Mouse (Mus musculus) kidney, adult 18-20 months (tissue): ENCODE data around the gene Eif1b.

Source experiments
- DNase-seq: peaks from one replicate; pipeline ENCODE4 v3.0.0; 2021

Eif1b gene

DNA sequence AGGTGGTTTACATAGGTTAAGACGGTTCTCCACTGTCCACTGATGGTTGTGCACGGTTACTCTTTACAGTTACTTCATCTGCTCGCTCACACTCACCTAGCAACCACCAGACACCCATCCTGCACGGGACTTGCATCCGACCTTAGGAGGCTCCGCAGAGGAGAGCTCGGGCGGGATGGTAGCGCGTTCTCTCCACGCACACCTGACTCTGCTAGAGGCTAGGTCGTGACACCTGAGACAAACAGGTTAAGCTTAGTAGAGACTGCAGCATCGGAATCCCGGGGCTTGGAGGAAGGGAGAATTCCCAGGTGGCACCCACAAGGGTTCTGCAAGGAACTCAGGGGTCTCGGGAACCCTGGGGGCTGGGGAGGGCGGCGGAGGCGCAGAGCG lies at the start of gene Eif1b:
Eif1b (plus strand) TSS at position 223 of the 390 bp plus-strand sequence.
- no peak for DNase-seq

DNA sequence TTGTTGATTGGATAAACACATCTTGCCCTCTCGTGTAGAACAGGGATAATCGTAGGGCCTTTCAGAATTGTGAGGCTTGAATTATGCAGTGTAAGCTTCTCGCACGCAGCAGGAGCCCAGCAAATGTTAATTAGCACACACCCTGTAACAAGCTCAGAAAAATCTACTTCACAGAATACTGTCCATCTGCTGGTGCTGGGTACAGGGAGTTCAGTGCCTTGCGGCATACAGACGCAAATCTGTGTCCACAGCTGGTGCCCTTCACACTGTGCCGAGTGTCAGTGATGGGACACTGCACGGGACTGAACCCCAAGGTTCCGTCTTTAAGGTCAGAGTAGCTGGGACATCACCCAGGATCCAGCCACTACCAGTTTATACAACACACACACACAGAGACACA lies 47.4 kb upstream of the Eif1b start:
- DNase-seq = no peak

DNA sequence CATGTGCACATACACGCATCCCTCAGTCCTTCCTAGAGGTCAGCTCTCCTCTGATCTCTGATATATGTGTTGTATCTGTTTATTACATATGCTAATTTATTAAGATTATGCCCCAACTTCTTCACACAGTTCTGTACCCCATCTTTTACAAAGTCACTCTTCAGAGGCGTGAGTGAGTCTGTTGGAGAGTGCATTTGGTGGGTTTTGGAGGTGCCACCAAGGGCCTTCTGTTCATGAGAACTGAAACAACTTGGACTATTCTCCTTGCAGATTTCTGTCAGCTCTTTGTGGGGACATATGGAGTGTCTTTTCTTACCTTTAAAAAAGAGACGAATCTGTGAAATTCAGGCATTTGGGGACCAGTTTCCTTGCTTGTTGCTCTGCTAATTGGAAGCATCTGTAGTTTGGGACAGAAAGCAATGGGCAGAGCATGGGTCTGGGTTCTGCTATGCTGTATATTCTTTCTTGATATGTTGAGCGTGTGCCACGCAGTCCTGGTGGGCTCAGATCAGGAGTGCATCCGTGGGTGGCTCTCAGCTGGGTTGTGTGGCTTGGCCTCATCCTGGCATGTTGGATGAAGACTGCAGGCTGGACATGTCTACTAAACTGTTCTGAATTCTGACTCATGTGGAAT lies 42.2 kb upstream of the Eif1b start:
- no peak for DNase-seq

DNA sequence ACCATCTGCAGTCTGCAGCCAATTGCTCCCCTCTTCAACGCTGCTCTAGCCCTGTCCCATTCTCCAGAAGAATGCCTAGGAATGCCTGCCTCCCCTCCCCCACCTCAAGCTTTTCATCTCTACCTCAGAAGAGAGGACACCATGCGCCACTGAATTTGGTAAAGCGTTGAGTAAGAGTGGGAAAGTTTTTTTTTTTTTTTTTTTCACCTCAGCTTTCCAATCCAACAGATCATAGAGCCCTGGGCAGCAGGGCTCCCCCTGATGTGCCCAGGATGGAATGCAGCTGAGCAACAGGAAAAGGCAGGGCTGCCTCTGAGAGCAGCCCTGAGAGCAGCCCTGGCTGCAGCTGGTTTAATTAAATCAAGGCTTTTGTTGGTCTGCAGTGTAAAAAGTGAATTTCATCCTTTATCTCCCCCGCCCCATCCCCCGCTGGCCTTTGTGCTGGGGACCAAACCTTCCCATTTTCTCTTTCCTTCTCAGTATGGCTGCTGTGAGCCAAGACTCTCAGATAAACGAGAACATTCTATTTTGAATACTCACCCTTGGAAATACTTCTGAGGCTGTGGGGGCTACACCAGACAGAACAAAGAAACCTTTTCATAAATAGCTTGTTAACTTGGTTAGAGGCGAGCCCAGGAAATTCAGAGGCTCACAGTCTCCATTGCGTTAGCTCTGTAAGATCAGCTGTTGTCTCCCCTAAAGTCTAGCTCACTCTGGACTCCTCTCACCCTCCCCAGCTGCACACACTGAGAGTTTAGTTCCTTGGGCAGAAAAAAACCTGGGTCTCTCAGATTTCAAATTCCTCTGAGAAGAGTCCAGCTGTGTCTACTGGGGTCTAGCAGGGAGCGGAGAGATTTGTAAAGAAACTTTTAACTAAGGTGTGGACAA lies 36.0 kb upstream of the Eif1b start:
- no peak for DNase-seq

DNA sequence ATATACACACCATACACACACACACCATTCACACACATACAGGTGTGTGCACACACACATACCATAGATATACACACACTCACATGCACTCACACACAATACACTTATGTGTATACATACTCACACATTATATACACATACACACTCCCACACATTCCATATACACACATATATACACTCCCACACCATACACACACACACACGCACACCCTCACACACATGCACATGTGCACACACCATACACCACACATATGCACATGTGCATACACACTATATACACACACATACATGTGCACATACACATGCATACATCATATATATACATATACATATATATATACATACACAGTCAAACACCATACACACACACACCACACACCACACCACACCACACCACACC lies 21.6 kb upstream of the Eif1b start:
- DNase-seq = no peak

DNA sequence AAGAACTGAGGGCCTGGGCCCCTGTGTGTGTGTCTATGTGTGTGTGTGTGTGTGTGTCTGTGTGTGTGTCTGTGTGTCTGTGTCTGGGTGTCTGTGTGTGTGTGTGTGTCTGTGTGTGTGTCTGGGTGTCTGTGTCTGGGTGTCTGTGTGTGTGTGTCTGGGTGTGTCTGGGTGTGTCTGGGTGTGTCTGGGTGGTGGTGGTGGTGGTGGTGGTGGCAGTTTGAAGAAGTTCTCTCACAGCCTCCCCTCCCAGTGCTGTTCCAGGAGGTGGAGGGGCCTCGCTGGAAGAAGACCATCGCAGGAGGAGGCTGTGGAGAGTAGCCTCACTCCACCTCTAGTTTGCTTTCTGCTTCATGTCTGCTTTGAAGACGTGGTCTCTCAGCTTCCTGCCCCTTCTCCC lies 10.4 kb upstream of the Eif1b start:
- DNase-seq = no peak

DNA sequence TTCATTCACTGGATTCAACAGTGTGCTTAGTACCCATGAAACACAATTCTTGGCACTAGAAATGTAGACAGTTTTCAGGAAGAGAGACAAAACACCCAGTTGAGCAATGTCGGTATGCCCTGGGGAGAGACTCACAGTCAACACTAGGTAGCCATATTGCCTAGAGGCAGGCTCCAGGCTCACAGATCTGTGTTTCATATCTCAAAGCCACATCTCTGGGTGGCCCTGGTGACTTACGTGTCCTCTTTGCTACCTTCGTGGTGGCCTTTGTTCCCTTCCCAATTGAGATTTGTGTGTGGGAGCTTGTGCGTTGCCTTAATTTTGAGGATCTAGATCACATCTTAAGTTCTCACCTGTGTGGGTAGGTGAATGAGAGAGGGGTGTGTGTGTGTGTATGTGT lies 9.7 kb upstream of the Eif1b start:
- no peak for DNase-seq

DNA sequence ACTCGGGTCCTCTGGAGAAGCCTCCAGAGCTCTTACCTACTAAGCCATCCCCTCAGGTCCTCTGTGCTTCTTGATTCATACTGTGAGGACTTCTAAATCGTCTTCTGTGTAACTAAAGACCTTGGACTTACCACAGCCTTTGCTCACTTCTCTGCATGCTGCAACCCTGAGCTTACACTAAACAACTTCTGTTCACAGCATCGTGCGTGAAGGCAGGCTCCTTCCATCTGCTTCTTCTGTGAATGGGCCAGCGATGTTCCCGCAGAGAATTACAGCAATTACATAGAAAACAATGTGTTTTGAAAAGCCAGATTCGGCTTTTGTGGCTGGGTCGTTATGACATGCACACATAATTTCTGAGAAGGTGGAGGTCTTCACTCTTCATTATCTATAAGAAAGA lies 8.9 kb upstream of the Eif1b start:
- no peak for DNase-seq

DNA sequence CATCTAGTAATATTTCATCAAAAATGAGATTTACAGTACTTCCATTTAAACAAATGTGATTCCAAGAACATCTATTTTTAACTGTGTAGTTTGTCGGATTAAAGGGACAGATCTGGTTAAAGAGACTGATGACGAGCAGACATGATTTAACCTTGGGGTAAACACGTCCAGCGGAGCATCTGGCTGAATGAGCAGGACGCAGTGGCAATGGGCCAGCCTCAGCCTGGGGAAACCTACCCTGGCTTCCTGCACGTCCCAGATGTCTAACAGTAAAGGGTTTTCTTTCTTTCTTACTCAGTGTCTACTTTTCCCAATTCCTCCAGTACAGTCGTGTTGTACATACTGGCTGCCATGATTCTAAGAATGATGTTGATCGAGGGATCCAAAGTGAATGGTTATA lies 5.0 kb upstream of the Eif1b start:
- DNase-seq = no peak

DNA sequence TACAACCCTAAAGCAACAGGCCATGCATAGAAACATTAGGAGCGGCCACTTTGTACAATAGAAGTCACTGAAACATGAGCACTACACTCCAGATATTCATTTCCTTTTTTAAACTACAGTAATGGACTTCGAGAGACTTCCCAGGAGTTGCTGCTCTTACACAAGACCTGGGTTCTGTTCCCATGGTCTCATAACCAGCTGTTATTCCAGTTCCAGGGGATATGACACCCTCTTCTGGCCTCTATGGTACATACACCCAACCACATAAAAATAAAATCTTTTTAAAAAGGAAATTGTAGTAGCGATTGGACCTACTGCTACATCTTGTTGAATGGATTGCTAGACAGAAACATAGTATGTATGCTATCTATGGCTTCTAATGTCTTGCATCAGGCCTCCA lies 523 bp upstream of the Eif1b start:
- no peak for DNase-seq

DNA sequence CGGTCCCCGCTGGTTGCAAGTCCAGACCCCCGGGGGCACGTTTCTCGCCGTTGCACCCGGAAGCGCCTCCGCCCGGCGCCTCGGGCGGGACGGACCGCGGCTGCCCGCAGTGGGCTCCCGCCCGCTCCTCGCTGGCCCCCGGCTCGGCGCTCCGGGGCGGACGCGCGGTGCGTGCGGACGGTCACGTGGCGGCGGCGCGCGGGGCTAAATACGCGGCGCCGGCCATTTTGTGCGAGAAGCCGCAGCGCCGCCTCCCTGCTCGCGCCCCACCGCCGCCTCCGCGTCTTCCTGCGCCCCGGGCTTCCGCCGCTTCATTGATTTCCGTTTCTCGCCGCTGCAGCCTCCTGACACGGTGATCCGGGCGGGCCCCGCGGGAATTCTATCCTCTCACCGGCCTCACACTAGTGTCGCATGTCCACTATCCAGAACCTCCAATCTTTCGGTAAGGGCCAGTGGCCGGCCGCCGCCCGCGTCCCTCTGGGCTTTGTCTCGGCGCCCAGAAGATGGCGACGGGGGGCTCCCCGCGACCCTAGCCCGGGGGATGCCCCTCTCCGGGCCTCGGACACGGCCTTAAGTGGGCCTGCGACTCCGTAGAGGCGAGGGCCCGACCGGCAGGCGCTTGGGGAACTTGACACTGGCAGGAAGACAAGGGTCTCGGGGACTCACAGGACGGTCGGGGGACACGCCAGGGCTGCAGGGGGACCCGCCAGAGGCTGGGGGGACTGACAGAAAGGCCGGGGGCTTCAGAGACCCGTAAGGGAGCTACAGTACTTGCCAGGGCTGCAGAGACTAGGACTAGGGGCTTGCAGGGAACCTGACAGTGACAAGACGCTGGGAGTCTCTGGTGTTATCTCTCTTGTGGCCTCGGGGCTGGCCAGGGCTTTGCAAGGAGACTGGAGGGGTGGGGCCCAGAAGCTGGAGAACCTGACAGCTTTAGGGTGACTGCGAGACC lies 644 bp downstream of the Eif1b start:
- DNase-seq = peak; percentile 82

DNA sequence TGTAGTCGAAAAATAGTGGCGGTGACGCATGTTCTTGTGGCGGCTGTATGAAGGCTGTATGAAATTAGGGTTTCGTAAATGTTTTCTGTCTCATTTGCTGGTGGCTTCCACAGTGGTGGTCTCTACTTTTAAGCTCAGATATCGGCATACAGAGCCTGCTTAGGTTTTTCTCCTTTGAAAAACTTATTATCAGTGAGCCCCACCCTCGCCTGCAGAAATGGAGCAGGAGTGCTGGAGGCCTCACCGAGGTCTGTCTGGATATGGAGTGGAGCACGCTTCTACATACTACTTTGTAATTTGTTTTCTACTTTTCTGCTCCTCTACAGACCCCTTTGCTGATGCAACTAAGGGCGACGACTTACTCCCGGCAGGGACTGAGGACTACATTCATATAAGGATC lies 1.7 kb downstream of the Eif1b start:
- DNase-seq = no peak

DNA sequence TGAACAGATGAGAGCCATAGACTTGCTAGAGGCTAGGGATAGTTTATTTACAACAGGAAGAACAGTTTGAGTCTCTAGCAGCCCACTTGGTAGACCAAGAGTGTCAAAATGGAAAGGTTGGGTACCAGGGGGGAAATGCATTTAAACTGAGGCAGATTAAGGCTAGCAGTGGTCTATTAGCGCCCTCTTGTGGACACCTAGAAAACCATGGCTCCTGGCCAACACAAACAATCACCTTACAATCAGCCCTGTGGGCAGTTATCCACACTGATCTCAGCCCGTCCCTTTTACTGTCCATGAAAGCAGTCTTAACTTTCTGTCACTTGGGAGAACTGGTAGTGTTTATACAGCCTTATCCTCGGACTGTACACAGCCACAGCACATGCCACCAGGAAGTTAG lies 4.7 kb downstream of the Eif1b start:
- peak; percentile 74 for DNase-seq

DNA sequence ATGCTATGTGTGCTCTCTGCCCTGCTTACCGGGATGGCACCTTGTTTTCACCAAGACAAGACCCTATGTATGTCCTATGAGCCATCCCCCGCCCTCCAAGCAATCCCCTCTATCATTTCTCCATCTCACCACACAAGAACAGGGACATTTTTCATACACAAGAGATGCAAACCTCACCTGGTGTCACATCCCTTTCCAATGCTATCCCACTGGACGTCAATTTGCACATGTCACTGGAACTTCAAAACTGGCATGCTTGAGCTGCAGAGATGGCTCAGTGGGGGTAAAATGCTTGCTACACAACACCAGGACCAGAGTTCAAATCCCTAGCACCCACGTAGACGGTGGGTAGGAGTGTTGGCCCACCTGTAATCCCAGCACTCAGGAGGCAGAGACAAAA lies 6.0 kb downstream of the Eif1b start:
- no peak for DNase-seq

DNA sequence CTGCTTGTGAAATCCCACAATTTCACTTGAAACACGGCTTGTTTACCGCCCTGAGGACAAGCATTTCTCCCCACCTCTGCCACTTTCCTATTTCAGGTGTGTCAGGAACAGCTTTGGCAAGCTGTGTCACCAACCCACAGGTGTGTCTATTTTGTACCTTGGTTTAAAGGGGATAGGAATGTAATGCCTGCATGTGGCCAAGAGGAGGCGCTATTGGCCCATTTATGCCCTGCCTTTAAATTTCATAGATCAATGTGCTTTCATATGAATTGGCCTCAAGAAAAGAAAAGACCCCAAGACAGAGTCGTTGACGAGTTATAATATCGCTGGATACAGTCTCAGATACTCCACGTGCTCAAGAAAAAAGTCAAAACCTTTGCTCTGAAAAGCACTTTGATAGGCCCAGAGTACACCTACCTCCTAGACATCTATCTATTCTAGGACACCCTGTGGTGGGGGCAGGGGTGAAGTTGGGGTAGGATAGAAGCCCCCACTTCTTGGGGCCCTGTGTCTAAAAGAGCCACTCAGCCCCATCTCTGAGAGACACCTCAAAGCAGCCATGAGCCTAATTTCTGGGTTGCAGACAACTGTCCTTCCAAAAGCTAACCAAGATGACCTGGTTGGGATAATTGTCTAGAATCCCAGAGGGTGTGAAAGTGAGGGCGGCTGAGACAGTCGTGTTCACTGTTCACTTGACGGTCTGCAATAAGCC lies 9.3 kb downstream of the Eif1b start:
- no peak for DNase-seq

DNA sequence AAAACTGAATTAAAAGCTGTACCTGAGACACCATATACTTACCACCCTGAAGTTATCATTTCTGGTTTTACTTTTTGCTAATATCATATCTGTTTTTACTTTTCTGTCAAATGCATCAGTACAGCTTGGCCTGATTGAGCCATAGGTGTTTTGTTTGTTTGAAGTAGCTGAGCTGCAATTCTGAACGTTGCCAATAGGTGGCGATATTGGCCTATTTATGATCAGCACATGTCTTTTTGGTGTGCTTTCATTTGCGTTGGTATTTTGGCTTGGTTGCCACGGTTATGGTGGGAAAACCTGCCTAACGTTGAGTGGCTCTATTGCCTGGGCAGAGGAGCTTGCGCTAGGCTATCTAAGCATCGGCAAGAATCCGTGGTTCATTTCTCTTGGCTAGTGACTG lies 10.0 kb downstream of the Eif1b start:
- peak; percentile 83 for DNase-seq

DNA sequence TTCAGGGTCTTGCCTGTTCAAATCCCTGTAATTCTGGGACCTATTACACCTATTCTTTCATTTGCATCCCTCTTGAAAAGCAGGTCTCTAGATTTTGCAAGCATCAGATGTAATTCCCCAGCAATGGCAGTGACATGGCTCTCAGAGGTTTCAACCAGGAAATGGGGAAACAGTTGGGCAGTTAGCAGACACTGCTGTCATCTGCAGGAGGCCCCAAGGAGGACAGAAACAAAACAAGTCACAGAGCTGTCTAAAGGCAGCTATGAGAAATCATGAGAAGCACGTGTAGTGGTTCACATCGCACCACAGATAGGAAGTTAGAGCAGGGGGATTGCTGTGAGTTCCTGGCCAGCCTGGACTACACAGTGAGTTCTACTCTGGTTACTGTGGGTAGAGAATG lies 12.4 kb downstream of the Eif1b start:
- no peak for DNase-seq

DNA sequence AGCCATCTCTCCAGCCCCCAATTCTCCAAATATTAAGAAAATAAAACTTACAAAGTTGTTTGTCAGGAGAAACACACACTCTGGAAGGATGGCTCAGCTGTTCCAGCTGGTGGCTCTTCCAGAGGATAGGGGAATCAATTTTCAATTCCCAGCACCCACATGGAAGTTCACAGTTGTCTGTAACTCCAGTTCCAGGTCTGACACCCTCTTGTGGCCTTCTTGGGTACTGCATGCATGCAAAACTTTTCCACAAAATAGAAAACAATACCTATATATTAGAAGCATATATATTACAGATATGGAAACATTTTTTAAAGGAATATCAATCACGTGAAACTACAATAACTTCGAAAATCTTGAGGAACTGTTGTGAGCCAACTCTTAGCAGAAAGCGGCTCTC lies 19.7 kb downstream of the Eif1b start:
- peak; percentile 34 for DNase-seq

DNA sequence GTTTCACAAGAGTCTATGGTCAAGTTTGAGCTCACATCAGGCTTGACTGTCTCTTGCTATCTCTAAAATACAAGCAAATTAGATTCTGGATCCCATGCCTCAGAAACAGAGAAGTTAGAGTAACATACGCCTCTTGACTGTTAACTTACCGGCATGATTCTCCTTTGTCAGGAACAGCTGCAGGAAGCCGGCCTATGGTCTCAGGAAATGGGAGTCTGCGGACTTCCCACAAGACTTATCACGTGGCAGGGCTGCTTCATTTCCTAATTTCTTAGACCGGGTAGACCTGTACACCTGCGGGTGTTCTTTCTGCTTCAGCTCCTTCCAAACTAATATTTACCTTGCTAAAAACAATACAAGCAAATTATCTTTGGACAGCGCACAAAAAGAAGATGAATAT lies 24.7 kb downstream of the Eif1b start:
- no peak for DNase-seq

DNA sequence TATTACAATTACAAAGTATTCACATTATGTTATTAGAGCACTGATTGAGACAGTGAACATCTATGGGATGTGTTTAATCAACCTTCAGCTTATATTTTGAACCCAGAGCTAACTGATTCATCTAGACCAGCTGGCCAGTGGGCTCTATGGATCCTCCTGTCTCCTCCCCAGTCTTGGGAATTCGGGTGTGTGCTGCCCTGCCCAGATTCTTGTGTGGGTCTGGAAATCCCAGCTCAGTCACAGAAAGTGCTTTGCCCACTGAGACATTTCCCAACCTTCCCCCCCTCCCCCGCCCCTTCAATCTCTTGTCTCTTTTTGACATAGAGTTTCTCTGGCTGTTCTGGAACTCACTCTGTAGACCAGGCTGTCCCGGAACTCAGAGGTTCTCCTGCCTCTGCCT lies 26.9 kb downstream of the Eif1b start:
- no peak for DNase-seq

DNA sequence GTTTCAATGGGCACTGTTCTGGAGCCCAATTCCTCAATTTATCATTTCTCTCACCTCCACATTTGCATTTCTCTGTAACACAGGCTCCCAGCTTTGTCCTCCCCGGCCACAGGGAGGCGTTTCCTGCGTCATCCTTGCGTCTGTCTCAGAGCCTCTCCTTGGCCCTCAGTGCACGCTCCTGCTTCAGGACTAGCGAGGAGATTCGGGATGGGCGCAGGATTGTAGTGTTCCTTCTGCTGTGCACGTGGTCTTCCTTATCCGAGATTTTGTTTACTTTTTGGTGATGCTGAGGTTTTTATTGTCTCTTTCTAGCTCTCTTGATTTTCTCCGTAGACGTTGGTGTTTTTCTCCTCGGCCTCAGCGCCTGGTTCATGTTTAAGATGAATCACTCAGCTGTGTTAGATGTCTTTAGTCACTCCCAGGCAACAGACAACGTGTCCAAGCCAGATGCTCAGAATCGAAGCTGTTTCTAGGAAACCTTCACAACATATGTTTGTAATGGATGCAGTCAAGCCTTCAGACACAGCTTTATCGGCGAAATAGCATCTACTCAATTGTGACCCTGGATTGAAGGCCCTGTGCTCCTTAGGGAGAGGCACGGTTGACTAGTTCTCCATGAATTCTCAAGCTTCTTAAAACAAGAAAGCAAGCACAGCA lies 27.6 kb downstream of the Eif1b start:
- DNase-seq = no peak

DNA sequence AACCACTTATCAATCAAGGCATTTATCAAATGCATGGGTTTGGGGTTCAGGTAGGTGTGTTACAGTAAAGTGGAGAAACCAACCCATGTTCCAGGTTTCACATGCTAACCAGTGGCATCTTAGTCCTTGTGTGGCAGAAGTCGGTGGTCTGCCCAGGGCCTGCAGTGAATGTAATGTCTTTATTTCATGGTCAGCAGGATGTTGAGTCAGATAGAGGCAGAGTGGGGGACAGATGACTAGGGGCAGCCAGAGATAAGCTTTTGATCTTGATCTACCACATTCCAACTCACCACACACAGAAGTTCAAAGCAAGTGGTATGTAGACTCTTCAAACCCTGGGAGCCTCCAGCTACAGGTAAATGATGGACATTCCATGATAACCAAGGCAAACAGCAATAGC lies 29.1 kb downstream of the Eif1b start:
- no peak for DNase-seq
